Mouse (Mus musculus) embryonic facial prominence, embryonic 15.5 days (tissue): ENCODE measurements around the gene Vps51. TPM values are rescaled to one million over a fixed set of nuclear protein-coding genes. Genes with fewer than 3 reads are reported as not detected.
"Not testable (repeated sequence)": the region's sequence is repeated elsewhere in the genome, so short reads cannot be mapped to it uniquely, and the experiment has no call there.

Experiments
- ATAC-seq: fragments of 200-750 bp; cut with Nextera tagmentation; 2 replicates; pipeline ENCODE4 v1.8.0; 2017; ENCODE audit warnings: low read depth, moderate TSS enrichment; ENCODE audit not compliant: insufficient number of reproducible peaks, low FRiP score, low TSS enrichment
- H3K27ac ChIP-seq: fragments of 300-500 bp; sonication (generic); replicated peaks from 2 replicates; pipeline ENCODE4 v1.5.1; 2015; ENCODE audit warnings: mild to moderate bottlenecking, inconsistent platforms
- H3K27me3 ChIP-seq: fragments of 300-500 bp; sonication (generic); 2 replicates; pipeline ENCODE4 v1.6.1; 2015; ENCODE audit warnings: inconsistent platforms
- H3K36me3 ChIP-seq: fragments of 300-500 bp; sonication (generic); 2 replicates; pipeline ENCODE4 v1.6.1; 2015; ENCODE audit warnings: mild to moderate bottlenecking, inconsistent platforms
- H3K4me1 ChIP-seq: fragments of 300-500 bp; sonication (generic); 2 replicates; pipeline ENCODE4 v1.6.1; 2015; ENCODE audit warnings: inconsistent platforms
- H3K4me2 ChIP-seq: fragments of 300-500 bp; sonication (generic); replicated peaks from 2 replicates; pipeline ENCODE4 v1.6.1; 2015; ENCODE audit warnings: mild to moderate bottlenecking, inconsistent platforms
- H3K4me3 ChIP-seq: fragments of 300-500 bp; sonication (generic); replicated peaks from 2 replicates; pipeline ENCODE4 v1.5.1; 2015; ENCODE audit warnings: mild to moderate bottlenecking, inconsistent platforms
- H3K9ac ChIP-seq: fragments of 300-500 bp; sonication (generic); 2 replicates; pipeline ENCODE4 v1.6.1; 2015; ENCODE audit warnings: inconsistent platforms
- H3K9me3 ChIP-seq: fragments of 300-500 bp; sonication (generic); replicated peaks from 2 replicates; pipeline ENCODE4 v1.6.1; 2016; ENCODE audit warnings: inconsistent platforms
- WGBS: fragments of 180-500 bp; shearing (Covaris S2); methylation state at CpG from one replicate; pipeline ENCODE4 v1.1.7; 2015; 5-methylcytosine and 5-hydroxymethylcytosine counted together
- polyA plus RNA-seq: library from polyadenylated mRNA; unstranded; fragments of >200 nt; fragmentation: Nextera tagmentation; extraction: Ambion mirVana; gene quantifications from 2 replicates; pipeline ENCODE4 v1.2.1, GENCODE M21; 2015

Vps51 gene
- polyA plus RNA-seq, 1 experiment from 2014 or later: 76.4 TPM

DNA sequence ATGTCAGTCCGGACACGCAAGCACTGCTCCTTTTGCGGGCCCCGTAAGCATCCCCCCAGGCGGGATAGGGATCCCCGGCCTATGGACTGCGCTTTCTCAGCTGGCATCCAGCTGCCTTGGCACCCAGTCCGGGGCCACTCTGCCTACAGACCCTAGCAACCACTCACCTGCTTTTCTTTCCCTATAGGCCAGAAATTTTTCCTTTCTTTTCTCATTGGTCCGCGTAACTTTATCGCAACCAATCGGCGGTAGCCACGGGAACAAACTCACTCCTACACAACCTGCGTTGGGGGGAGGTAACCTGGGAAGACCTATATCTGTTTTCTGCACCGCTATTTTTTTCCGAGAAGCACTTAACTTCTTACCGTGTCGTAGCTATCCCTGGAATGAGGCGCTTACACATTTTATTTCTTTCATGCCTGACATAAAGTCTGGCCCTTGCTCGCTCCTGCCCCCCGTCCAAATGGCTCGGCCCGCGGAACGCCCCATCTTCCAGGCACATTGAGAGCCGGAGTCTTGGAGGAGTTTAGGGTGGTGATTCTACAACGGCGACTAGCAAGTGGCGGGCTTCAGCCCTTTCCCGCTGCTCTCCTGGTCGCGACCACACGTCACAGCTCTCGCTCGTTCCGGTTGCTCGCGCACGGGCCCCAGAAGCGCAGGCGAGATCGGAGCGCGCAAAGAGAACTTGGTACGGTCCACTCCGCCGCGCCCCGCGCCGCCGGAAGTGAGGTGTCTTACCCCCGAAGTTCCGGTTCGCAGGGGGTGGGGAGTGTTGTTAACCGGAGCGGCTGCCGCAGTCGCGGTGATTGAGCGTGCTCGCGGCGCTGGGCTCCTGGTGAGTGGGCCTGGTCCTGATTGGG lies 30.5 kb downstream of the Vps51 start, which contains the start of gene Syvn1:
Syvn1 (plus strand) TSS at position 283 of the 860 bp plus-strand sequence.
- Histone ChIP-seq H3K27me3 (no peaks in the 10 kb centered on the region), H3K36me3 (peaks cover 35% of the 10 kb centered on the region), H3K4me1 (peaks cover 20% of the 10 kb centered on the region), H3K27ac (peak within 1 kb of the TSS; percentile 100), H3K9me3 (no peaks in the 10 kb centered on the region), H3K4me2 (peak within 1 kb of the TSS; percentile 84), H3K9ac (peak within 1 kb of the TSS; percentile 86), H3K4me3 (peak within 1 kb of the TSS; percentile 96)
- WGBS: under 1% methylated on average over 65 of the region's 65 CpGs
- ATAC-seq: peak; percentile 88

GRCm38 (mm10) chr19:6045366-6046293 lies 31.4 kb downstream of the Vps51 start:
- H3K27ac ChIP-seq: peak overlapping the region; percentile 100
- no peaks in the 10 kb centered on the region for H3K27me3 ChIP-seq
- WGBS: 16% methylated on average over 20 of the region's 20 CpGs
- peak overlapping the region; percentile 96 for H3K4me3 ChIP-seq
- H3K36me3 ChIP-seq: peaks cover 26% of the 10 kb centered on the region
- ATAC-seq: peak; percentile 13
- H3K9me3 ChIP-seq: no peaks in the 10 kb centered on the region
- peaks cover 20% of the 10 kb centered on the region for H3K4me1 ChIP-seq
- H3K9ac ChIP-seq: peak overlapping the region; percentile 86
- peak overlapping the region; percentile 84 for H3K4me2 ChIP-seq

DNA sequence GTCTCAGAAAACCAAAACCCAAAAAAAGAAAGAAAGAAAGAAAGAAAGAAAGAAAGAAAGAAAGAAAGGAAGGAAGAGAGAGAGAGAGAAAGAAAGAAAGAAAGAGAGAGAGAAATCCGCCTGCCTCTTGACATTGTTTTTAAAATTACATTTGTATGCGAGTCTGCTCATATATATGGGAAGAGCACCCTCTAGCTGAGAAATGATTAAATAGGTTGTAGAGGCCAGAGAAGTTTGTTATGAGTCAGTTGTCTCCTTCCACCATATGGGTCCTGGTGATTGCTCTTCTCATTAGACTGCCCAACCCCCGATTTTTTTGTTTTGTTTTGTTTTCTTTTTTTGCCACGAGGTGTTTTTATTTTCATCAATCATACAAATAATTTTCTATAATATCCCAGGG lies 32.9 kb downstream of the Vps51 start:
- WGBS: 51% methylated on average over 4 of the region's 4 CpGs
- peaks cover 20% of the 10 kb centered on the region for H3K4me1 ChIP-seq
- H3K36me3 ChIP-seq: peaks cover 11% of the 10 kb centered on the region
- H3K4me2 ChIP-seq, ATAC-seq, H3K9me3 ChIP-seq, H3K27me3 ChIP-seq, H3K4me3 ChIP-seq, H3K27ac ChIP-seq, H3K9ac ChIP-seq: not testable (repeated sequence)

DNA sequence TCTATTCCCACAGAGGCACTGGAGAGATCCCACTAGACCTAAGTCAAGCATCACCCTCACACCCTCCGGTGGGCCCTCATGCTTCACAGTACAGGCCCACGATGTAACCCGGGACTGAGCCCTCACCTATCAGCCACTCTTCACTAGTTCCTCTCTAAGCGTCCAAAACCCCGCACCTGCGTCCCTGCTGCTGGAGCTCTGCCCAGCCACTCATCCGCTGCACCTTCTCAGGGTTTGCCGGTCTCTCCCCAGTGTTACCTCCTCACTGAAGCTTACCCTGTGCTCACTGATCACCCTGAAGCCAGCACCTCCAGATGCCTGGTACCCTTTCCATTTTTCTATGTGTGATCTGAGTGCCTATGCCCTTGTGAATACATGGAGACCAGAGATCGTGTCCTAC lies 34.7 kb downstream of the Vps51 start:
- no peak for ATAC-seq
- WGBS: 82% methylated on average over 9 of the region's 9 CpGs

DNA sequence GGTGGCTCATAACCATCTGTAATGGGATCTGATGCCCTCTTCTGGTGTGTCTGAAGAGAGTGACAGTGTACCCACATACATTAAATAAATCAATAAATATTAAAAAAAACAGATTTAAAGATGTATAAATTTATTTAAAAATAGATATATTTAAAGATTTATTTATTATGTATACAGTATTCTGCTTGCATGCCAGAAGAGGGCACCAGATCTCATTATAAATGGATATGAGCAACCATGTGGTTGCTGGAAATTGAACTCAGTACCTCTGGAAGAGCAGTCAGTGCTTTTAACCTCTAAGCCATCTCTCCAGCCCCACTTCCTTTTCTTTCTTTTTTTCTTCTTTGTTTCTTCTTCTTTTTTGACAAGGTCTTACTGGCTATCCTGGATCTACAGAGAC lies 37.0 kb downstream of the Vps51 start:
- Histone ChIP-seq H3K9me3 (no peaks in the 10 kb centered on the region), H3K27ac (no peak overlapping the region), H3K4me1 (peaks cover 1% of the 10 kb centered on the region), H3K27me3 (no peaks in the 10 kb centered on the region), H3K36me3 (no peaks in the 10 kb centered on the region), H3K9ac (no peak overlapping the region), H3K4me2 (no peak overlapping the region), H3K4me3 (no peak overlapping the region)
- ATAC-seq: no peak

More for the DNA sequence above, 34.7 kb downstream of the Vps51 start:
- no peak overlapping the region for H3K9ac ChIP-seq
- no peaks in the 10 kb centered on the region for H3K9me3 ChIP-seq
- no peak overlapping the region for H3K4me2 ChIP-seq
- no peak overlapping the region for H3K4me3 ChIP-seq
- peaks cover 8% of the 10 kb centered on the region for H3K4me1 ChIP-seq
- no peak overlapping the region for H3K27ac ChIP-seq
- H3K27me3 ChIP-seq: no peaks in the 10 kb centered on the region
- H3K36me3 ChIP-seq: no peaks in the 10 kb centered on the region

- Histone ChIP-seq H3K27ac (no peak overlapping the region), H3K9me3 (no peaks in the 10 kb centered on the region), H3K27me3 (no peaks in the 10 kb centered on the region), H3K4me2 (no peak overlapping the region), H3K4me1 (no peaks in the 10 kb centered on the region), H3K36me3 (no peaks in the 10 kb centered on the region), H3K9ac (no peak overlapping the region), H3K4me3 (no peak overlapping the region)
- ATAC-seq: no peak
- WGBS: 77% methylated on average over 7 of the region's 7 CpGs
Observed at GRCm38 (mm10) chr19:6038326-6038725, 38.7 kb downstream of the Vps51 start.

DNA sequence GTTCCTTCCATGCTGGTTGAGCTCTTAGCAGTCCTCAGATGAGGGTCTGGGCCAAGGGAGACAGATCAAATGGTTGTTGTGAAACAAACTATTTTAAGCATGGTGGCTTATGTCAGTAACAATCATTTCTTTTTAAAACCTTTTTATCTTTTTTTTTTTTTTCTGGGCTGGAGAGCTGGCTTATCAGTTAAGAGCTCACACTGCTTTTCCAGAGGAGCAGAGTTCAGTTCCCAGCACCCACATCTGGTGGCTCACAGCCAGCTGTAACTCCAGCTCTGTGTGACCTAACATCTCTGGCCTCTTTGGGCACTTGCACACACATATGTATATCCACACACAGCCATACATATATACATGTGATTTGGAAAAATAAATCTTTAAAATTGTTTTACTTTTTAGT lies 39.3 kb downstream of the Vps51 start:
- ATAC-seq: no peak
- Histone ChIP-seq H3K36me3 (no peaks in the 10 kb centered on the region), H3K27me3 (no peaks in the 10 kb centered on the region)

DNA sequence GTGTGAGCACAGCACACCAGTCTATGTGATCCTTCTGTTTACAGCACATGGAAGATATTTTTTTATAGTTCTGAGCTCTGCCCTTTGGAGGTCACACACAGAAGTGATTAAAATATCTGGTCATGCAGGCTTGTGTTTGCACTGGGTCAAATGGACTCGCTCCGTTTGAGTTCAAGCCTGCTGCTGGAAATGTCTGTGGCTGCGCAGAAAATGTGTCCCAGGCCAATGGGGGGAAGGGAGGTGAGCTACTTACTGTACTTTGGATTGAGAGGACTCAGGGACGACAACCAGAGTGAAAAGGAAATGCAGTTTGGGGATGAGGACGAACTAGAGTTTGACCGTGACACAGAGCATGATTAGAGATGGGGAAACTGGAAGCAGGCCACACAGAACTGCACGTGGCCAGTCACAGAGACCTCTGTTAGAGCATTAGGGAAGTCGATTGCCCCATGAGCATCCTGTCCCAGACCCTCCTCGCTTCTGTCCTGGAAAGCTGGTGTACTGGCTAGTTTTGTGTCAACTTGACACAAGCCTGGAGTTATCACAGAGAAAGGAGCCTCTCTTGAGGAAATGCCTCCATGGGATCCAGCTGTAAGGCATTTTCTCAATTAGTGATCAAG lies 41.0 kb downstream of the Vps51 start:
- no peak overlapping the region for H3K4me2 ChIP-seq
- no peak overlapping the region for H3K27ac ChIP-seq
- no peaks in the 10 kb centered on the region for H3K27me3 ChIP-seq
- H3K9me3 ChIP-seq: no peaks in the 10 kb centered on the region
- ATAC-seq: no peak
- no peak overlapping the region for H3K4me3 ChIP-seq
- 55% methylated on average over 9 of the region's 9 CpGs for WGBS
- H3K36me3 ChIP-seq: no peaks in the 10 kb centered on the region
- H3K4me1 ChIP-seq: no peaks in the 10 kb centered on the region
- H3K9ac ChIP-seq: no peak overlapping the region

More for the DNA sequence above, 39.3 kb downstream of the Vps51 start:
- no peak overlapping the region for H3K4me3 ChIP-seq
- no peak overlapping the region for H3K4me2 ChIP-seq
- H3K9ac ChIP-seq: no peak overlapping the region
- no peaks in the 10 kb centered on the region for H3K4me1 ChIP-seq
- H3K9me3 ChIP-seq: no peaks in the 10 kb centered on the region
- no peak overlapping the region for H3K27ac ChIP-seq

DNA sequence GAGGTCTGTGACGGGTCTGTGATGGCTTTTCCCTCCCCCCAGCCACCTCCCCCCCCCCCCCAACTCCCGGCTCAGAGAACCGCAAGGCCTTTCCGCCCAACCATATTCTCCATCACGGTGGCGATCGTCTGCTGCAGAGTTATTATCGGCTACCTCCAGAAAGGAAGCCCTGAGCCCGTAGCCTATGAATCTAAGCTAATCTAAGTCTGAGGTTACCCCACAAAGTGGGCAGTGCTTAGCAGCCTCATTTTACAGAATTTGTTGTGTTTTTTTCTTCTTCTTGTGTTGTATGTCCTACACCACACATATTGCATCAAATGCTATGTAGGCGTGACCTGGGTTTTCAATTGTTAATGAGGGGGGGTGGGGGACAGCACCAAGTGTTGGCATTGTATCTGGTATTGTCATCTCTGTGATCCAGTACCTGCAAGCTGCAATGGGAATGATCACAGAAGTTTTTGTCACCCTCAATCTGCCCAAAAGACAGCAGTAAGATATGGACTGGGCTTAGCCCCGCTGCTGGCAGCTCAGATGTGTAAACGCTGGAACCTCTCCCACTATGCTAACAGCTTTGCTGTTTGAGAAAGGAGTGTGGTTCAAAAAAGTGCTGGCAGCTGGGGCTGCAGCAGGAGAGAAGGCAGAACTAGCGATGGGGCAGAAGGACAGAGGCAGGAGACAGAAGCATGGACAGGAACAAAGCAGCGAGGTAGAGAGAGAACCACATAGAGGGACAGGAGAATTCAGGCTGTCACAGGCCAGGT lies 46.3 kb downstream of the Vps51 start:
- Histone ChIP-seq H3K9me3 (no peaks in the 10 kb centered on the region), H3K36me3 (no peaks in the 10 kb centered on the region), H3K4me3 (no peak overlapping the region), H3K4me1 (no peaks in the 10 kb centered on the region), H3K27ac (no peak overlapping the region), H3K27me3 (no peaks in the 10 kb centered on the region), H3K9ac (no peak overlapping the region), H3K4me2 (no peak overlapping the region)
- no peak for ATAC-seq
- WGBS: 76% methylated on average over 14 of the region's 14 CpGs

DNA sequence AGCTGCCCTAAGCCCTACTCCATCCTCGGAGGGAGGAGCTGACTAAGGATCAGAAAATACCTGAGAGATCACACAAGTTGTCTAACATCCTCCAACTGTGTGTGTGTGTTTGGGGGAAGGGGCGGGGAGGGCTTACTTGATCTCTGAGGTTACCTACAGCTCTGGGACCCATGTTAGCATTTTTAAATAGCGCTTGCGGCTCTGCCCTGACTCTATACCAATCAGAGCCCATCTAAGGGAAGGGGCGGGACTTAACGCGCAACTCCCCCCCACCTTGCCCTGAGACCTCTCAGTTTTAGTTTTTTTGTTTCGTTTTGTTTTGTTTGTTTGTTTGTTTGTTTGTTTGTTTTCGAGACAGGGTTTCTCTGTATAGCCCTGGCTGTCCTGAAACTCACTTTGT lies 47.6 kb downstream of the Vps51 start:
- Histone ChIP-seq H3K27me3 (no peaks in the 10 kb centered on the region), H3K9me3 (no peaks in the 10 kb centered on the region), H3K9ac (no peak overlapping the region), H3K36me3 (no peaks in the 10 kb centered on the region), H3K4me3 (no peak overlapping the region), H3K4me1 (no peaks in the 10 kb centered on the region), H3K4me2 (no peak overlapping the region), H3K27ac (no peak overlapping the region)
- no peak for ATAC-seq
- 77% methylated on average over 9 of the region's 9 CpGs for WGBS
